22 mouse cellular contexts compared by ENCODE assay signal in genomic region chr11:45087186-45087915, GRCm38 (mm10).
A peak's percentile ranks its signal among the peaks of the same experiment; 100 is the strongest.
DNase-seq lines count a peak whose midpoint lies in the region; ATAC-seq lines count a peak whose summit lies in the region.
"Had no signal": no experiment of that assay in that cellular context is flagged by ENCODE, and none has a peak within 500 bp of the region (broad histone marks: within the 10 kb centered on the region; RNA-seq: fewer than 3 reads in every experiment).

No protein-coding gene starts in this region.

- no peaks in the 10 kb centered on the region for H3K9me3 ChIP-seq in embryonic facial prominence, embryonic 14.5 days (ENCODE audit: control insufficient read depth, low read length)
- H3K9me3 ChIP-seq: limb, embryonic 10.5 days; liver, embryonic 13.5 days; midbrain, embryonic 10.5 days; neural tube, embryonic 13.5 days had no signal

- peaks cover 13% of the 10 kb centered on the region; the same call in 1 of the 2 replicates for H3K4me1 ChIP-seq in embryonic facial prominence, embryonic 14.5 days (ENCODE audit: control insufficient read depth, insufficient read depth, low read length)
- H3K4me1 ChIP-seq: liver, embryonic 13.5 days; midbrain, embryonic 10.5 days had no signal

- H3K27me3 ChIP-seq in embryonic facial prominence, embryonic 14.5 days (replicated peaks; ENCODE audit: control insufficient read depth, insufficient read depth, low read length), result no peaks in the 10 kb centered on the region
- H3K27me3 ChIP-seq: liver, embryonic 13.5 days; neural tube, embryonic 13.5 days had no signal

- no peak overlapping the region for H3K4me3 ChIP-seq in embryonic facial prominence, embryonic 14.5 days (ENCODE audit: low read depth, low read length)
- H3K4me3 ChIP-seq: limb, embryonic 10.5 days; liver, embryonic 13.5 days; midbrain, embryonic 10.5 days; myocyte; neural tube, embryonic 13.5 days had no signal

- H3K36me3 ChIP-seq in embryonic facial prominence, embryonic 14.5 days (ENCODE audit: control insufficient read depth, insufficient read depth, low read length), result no peaks in the 10 kb centered on the region
- H3K36me3 ChIP-seq: limb, embryonic 10.5 days; liver, embryonic 13.5 days; midbrain, embryonic 10.5 days; neural tube, embryonic 13.5 days had no signal

- no peak for ATAC-seq in embryonic facial prominence, embryonic 14.5 days (ENCODE audit: low read depth)
- no peak for ATAC-seq in frontal cortex, adult (ENCODE audit: low TSS enrichment)
- ATAC-seq: forebrain, embryonic 14.5 days; hindbrain, embryonic 16.5 days; intestine, embryonic 16.5 days; midbrain, embryonic 16.5 days had no signal

- no peak overlapping the region for H3K4me2 ChIP-seq in embryonic facial prominence, embryonic 14.5 days (ENCODE audit: low read depth, low read length)
- H3K4me2 ChIP-seq: liver, embryonic 13.5 days; neural tube, embryonic 13.5 days had no signal

- peak; percentile 1 for DNase-seq in embryo, embryonic 10.5 days (ENCODE audit: low spot score)
- DNase-seq in embryo, embryonic 11 days, result no peak
- DNase-seq in kidney, adult 9 months, result peak; percentile 62
- DNase-seq in kidney, postnatal 10 days, result no peak
- DNase-seq in 3T3-L1 (ENCODE audit: low read depth, low spot score), result peak; percentile 70
- peak; percentile 75 for DNase-seq in embryonic facial prominence, embryonic 14.5 days (ENCODE audit: low spot score)
- no peak for DNase-seq in retina, postnatal 1 day
- DNase-seq: adrenal gland, adult 8-10 months; cerebellum, adult 2 months; cerebellum, postnatal 36 days; liver, embryonic 13.5 days; right cerebral cortex, postnatal 4 days; thymus, postnatal 25 days had no signal

- no peak overlapping the region for H3K27ac ChIP-seq in embryonic facial prominence, embryonic 14.5 days (replicated peaks; ENCODE audit: low read depth, low read length)
- H3K27ac ChIP-seq: limb, embryonic 10.5 days; liver, embryonic 13.5 days; midbrain, embryonic 10.5 days; neural tube, embryonic 13.5 days had no signal

- H3K9ac ChIP-seq in embryonic facial prominence, embryonic 14.5 days (ENCODE audit: low read depth, low read length), result no peak overlapping the region
- H3K9ac ChIP-seq: liver, embryonic 13.5 days; neural tube, embryonic 13.5 days had no signal

- WGBS in embryonic facial prominence, embryonic 14.5 days, result 32% methylated on average over 5 of the region's 5 CpGs

Comparison
In these comparisons a context has a peak if more than half of its experiments do, and no peak if none do; other contexts are left out.
1. DNase-seq: peak in embryo, embryonic 10.5 days (single experiment), kidney, adult 9 months (single experiment), 3T3-L1 (single experiment) and embryonic facial prominence, embryonic 14.5 days (single experiment); none in embryo, embryonic 11 days (single experiment), kidney, postnatal 10 days (single experiment) and retina, postnatal 1 day (single experiment).